Mouse (Mus musculus): ENCODE measurements around the gene Tapbp. TPM values are rescaled to one million over a fixed set of nuclear protein-coding genes. Genes with fewer than 3 reads are reported as not detected.
A peak's percentile ranks its signal among the peaks of the same experiment; 100 is the strongest.

Tapbp gene
- polyA plus RNA-seq, 1 experiment from 2014 or later = 64.3 TPM

DNA sequence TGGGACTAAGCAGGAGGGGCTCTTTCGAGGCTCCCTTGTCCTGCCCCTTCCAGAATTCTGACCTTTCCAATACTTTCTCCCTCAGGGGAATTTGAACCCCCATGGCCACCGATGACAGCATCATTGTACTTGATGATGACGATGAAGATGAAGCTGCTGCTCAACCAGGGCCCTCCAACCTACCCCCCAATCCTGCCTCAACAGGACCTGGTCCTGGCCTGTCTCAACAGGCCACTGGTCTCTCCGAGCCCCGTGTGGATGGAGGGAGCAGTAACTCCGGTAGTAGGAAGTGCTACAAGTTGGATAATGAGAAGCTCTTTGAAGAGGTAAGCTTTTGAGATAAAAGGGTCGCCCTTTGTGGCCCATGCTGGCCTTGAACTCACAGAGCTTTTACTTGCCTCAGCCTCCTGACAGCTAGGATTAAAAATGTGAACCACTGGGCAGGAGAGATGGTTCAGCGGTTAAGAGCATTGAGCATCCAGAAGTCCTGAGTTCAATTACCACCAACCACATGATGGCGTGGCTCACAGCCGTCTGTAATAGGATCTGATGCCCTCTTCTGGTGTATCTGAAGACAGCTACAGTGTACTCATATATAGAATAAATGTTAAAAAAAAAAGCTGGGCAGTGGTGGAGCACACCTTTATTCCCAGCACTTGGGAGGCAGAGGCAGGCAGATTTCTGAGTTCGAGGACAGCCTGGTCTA is 5.2 kb upstream of the Tapbp start:
- H3K4me1 ChIP-seq (ENCODE audit: control insufficient read depth, insufficient read depth, low read length) = peaks cover 13% of the 10 kb centered on the region
- H3K27me3 ChIP-seq (ENCODE audit: control insufficient read depth, insufficient read depth, low read length) = no peaks in the 10 kb centered on the region
- H3K36me3 ChIP-seq (ENCODE audit: control insufficient read depth, insufficient read depth) = peaks cover 33% of the 10 kb centered on the region
- peak overlapping the region; percentile 90 for H3K9ac ChIP-seq (ENCODE audit: low read length)
- 47% methylated on average over 11 of the region's 11 CpGs for WGBS
- H3K9me3 ChIP-seq (replicated peaks; ENCODE audit: control insufficient read depth, low read length) = no peaks in the 10 kb centered on the region
- H3K27ac ChIP-seq (ENCODE audit: low read length) = peak overlapping the region; percentile 89
- peak overlapping the region; percentile 77 for H3K4me3 ChIP-seq (ENCODE audit: low read length)
- peak overlapping the region; percentile 77 for H3K4me2 ChIP-seq (ENCODE audit: low read depth, low read length)
- no peak for ATAC-seq (replicated peaks; ENCODE audit: extremely low read depth, insufficient read depth, low FRiP score)

DNA sequence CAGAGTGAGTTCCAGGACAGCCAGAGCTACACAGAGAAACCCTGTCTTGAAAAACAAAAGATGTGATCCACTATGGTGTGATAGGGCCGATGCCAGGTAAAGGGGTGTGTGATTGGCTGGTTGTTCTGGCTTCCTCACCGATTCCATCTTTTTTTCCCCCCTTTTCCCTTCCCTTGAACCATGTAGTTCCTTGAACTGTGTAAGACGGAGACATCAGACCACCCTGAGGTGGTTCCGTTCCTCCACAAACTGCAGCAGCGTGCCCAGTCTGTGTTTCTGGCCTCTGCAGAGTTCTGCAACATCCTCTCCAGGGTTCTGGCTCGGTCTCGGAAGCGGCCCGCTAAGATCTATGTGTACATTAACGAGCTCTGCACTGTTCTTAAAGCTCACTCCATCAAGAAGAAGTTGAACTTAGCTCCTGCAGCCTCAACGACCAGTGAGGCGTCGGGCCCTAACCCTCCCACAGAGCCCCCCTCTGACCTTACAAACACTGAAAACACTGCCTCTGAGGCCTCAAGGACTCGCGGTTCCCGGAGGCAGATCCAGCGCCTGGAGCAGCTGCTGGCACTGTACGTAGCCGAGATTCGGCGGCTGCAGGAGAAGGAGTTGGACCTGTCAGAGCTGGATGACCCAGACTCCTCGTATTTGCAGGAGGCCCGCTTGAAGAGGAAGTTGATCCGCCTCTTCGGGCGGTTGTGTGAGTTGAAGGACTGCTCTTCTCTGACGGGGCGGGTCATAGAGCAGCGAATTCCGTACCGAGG is 4.5 kb upstream of the Tapbp start:
- Histone ChIP-seq H3K36me3 (ENCODE audit: control insufficient read depth, insufficient read depth) (peaks cover 33% of the 10 kb centered on the region), H3K4me3 (ENCODE audit: low read length) (no peak overlapping the region), H3K4me1 (ENCODE audit: control insufficient read depth, insufficient read depth, low read length) (peaks cover 13% of the 10 kb centered on the region), H3K27ac (ENCODE audit: low read length) (no peak overlapping the region), H3K27me3 (ENCODE audit: control insufficient read depth, insufficient read depth, low read length) (no peaks in the 10 kb centered on the region), H3K9ac (ENCODE audit: low read length) (no peak overlapping the region), H3K9me3 (replicated peaks; ENCODE audit: control insufficient read depth, low read length) (no peaks in the 10 kb centered on the region), H3K4me2 (ENCODE audit: low read depth, low read length) (no peak overlapping the region)
- no peak for ATAC-seq (replicated peaks; ENCODE audit: extremely low read depth, insufficient read depth, low FRiP score)
- WGBS = 87% methylated on average over 31 of the region's 31 CpGs

DNA sequence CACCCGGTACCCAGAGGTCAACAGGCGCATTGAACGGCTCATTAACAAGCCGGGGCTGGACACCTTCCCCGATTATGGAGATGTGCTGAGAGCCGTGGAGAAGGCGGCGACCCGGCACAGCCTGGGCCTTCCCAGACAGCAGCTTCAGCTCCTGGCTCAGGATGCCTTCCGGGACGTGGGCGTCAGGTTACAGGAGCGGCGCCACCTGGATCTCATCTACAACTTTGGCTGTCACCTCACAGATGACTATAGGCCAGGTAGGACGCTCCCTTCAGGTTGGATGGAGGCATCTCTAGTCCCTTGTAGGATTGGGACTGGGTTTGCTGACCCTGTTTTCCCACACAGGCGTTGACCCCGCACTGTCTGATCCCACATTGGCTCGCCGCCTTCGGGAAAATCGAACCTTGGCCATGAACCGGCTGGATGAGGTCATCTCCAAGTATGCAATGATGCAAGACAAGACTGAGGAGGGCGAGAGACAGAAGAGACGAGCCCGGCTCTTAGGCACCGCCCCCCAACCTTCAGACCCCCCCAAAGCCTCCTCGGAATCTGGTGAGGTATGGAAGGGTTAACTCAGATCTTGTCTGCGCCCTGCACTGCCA is 3.8 kb upstream of the Tapbp start:
- Histone ChIP-seq H3K27ac (ENCODE audit: low read length) (no peak overlapping the region), H3K9me3 (replicated peaks; ENCODE audit: control insufficient read depth, low read length) (no peaks in the 10 kb centered on the region), H3K27me3 (ENCODE audit: control insufficient read depth, insufficient read depth, low read length) (no peaks in the 10 kb centered on the region), H3K4me2 (ENCODE audit: low read depth, low read length) (no peak overlapping the region), H3K36me3 (ENCODE audit: control insufficient read depth, insufficient read depth) (peaks cover 33% of the 10 kb centered on the region), H3K4me3 (ENCODE audit: low read length) (no peak overlapping the region), H3K4me1 (ENCODE audit: control insufficient read depth, insufficient read depth, low read length) (peaks cover 18% of the 10 kb centered on the region), H3K9ac (ENCODE audit: low read length) (no peak overlapping the region)
- ATAC-seq (replicated peaks; ENCODE audit: extremely low read depth, insufficient read depth, low FRiP score) = no peak
- WGBS = 86% methylated on average over 28 of the region's 28 CpGs

DNA sequence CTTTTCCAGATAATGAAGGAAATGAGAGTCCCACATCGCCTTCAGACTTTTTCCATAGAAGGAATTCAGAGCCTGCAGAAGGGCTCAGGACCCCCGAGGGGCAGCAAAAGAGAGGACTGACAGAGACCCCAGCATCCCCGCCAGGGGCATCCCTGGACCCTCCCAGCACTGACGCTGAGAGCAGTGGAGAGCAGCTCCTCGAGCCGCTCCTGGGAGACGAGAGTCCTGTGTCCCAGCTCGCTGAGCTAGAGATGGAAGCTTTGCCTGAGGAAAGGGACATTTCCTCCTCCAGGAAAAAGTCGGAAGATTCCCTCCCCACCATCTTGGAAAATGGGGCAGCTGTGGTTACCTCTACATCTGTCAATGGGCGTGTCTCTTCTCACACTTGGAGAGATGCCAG is 2.4 kb upstream of the Tapbp start:
- H3K4me2 ChIP-seq (ENCODE audit: low read depth, low read length) = no peak overlapping the region
- H3K9me3 ChIP-seq (replicated peaks; ENCODE audit: control insufficient read depth, low read length) = no peaks in the 10 kb centered on the region
- ATAC-seq (replicated peaks; ENCODE audit: extremely low read depth, insufficient read depth, low FRiP score) = no peak
- peaks cover 43% of the 10 kb centered on the region for H3K36me3 ChIP-seq (ENCODE audit: control insufficient read depth, insufficient read depth)
- H3K9ac ChIP-seq (ENCODE audit: low read length) = no peak overlapping the region
- H3K27ac ChIP-seq (ENCODE audit: low read length) = no peak overlapping the region
- no peak overlapping the region for H3K4me3 ChIP-seq (ENCODE audit: low read length)
- 86% methylated on average over 10 of the region's 10 CpGs for WGBS
- H3K4me1 ChIP-seq (ENCODE audit: control insufficient read depth, insufficient read depth, low read length) = peaks cover 21% of the 10 kb centered on the region
- no peaks in the 10 kb centered on the region for H3K27me3 ChIP-seq (ENCODE audit: control insufficient read depth, insufficient read depth, low read length)

DNA sequence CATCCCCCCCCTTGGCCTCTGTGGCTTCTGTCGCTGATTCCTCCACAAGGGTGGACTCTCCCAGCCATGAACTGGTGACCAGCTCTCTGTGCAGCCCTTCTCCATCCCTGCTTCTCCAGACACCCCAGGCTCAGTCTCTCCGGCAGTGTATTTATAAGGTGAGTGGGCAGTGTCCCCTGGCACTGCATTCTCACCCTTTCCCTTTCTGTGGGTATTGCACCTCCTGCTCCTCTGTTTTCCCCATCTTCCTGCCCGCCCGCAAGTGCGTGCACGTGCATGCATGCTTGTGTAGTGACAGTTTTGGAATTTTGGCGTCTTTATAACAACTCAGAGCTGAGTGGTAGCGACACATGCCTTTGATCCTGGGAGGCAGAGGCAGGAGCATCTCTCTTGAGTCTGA is 1.8 kb upstream of the Tapbp start:
- Histone ChIP-seq H3K27ac (ENCODE audit: low read length) (no peak overlapping the region), H3K4me3 (ENCODE audit: low read length) (no peak overlapping the region), H3K4me1 (ENCODE audit: control insufficient read depth, insufficient read depth, low read length) (peaks cover 26% of the 10 kb centered on the region), H3K27me3 (ENCODE audit: control insufficient read depth, insufficient read depth, low read length) (no peaks in the 10 kb centered on the region), H3K4me2 (ENCODE audit: low read depth, low read length) (no peak overlapping the region), H3K9ac (ENCODE audit: low read length) (no peak overlapping the region), H3K36me3 (ENCODE audit: control insufficient read depth, insufficient read depth) (peaks cover 43% of the 10 kb centered on the region), H3K9me3 (replicated peaks; ENCODE audit: control insufficient read depth, low read length) (no peaks in the 10 kb centered on the region)
- ATAC-seq (replicated peaks; ENCODE audit: extremely low read depth, insufficient read depth, low FRiP score) = no peak
- 95% methylated on average over 8 of the region's 8 CpGs for WGBS

GRCm38 (mm10) chr17:33914969-33915391 is 719 bp upstream of the Tapbp start:
- H3K4me3 ChIP-seq (ENCODE audit: low read length) = peak overlapping the region; percentile 74
- ATAC-seq (replicated peaks; ENCODE audit: extremely low read depth, insufficient read depth, low FRiP score) = no peak
- no peak overlapping the region for H3K27ac ChIP-seq (ENCODE audit: low read length)
- H3K4me2 ChIP-seq (ENCODE audit: low read depth, low read length) = peak overlapping the region; percentile 66; the same call in 1 of the 2 replicates
- no peaks in the 10 kb centered on the region for H3K27me3 ChIP-seq (ENCODE audit: control insufficient read depth, insufficient read depth, low read length)
- H3K4me1 ChIP-seq (ENCODE audit: control insufficient read depth, insufficient read depth, low read length) = peaks cover 30% of the 10 kb centered on the region
- WGBS = 71% methylated on average over 13 of the region's 13 CpGs
- no peaks in the 10 kb centered on the region for H3K9me3 ChIP-seq (replicated peaks; ENCODE audit: control insufficient read depth, low read length)
- H3K9ac ChIP-seq (ENCODE audit: low read length) = peak overlapping the region; percentile 52; the same call in 1 of the 2 replicates
- H3K36me3 ChIP-seq (ENCODE audit: control insufficient read depth, insufficient read depth) = peaks cover 43% of the 10 kb centered on the region

DNA sequence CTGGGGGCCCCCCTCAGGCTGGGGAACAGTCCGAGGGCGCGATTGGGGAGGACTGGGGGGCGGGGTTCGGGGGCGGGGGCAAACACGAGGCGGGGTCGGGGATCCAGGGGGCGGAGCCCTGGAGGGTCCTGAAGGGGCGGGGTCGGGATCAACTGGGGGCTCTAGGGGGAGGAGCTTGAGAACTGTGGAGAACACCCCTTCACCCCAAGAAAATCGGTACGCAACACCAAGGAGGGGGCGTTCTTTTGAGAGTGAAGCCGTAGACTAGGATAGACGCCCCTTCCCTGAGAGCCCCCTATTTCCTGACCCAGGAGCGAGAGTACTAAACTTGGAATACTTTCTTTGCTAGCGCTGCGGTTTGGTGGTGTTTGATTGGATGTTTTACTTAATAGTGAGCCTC is 595 bp downstream of the Tapbp start:
- H3K9me3 ChIP-seq (replicated peaks; ENCODE audit: control insufficient read depth, low read length) = no peaks in the 10 kb centered on the region
- peak overlapping the region; percentile 82 for H3K27ac ChIP-seq (ENCODE audit: low read length)
- peaks cover 23% of the 10 kb centered on the region for H3K4me1 ChIP-seq (ENCODE audit: control insufficient read depth, insufficient read depth, low read length)
- peak overlapping the region; percentile 74 for H3K4me3 ChIP-seq (ENCODE audit: low read length)
- peak overlapping the region; percentile 71 for H3K9ac ChIP-seq (ENCODE audit: low read length)
- peak overlapping the region; percentile 88 for H3K4me2 ChIP-seq (ENCODE audit: low read depth, low read length)
- H3K27me3 ChIP-seq (ENCODE audit: control insufficient read depth, insufficient read depth, low read length) = no peaks in the 10 kb centered on the region
- H3K36me3 ChIP-seq (ENCODE audit: control insufficient read depth, insufficient read depth) = peaks cover 39% of the 10 kb centered on the region
- ATAC-seq (replicated peaks; ENCODE audit: extremely low read depth, insufficient read depth, low FRiP score) = peak; percentile 2
- WGBS = under 1% methylated on average over 10 of the region's 20 CpGs

DNA sequence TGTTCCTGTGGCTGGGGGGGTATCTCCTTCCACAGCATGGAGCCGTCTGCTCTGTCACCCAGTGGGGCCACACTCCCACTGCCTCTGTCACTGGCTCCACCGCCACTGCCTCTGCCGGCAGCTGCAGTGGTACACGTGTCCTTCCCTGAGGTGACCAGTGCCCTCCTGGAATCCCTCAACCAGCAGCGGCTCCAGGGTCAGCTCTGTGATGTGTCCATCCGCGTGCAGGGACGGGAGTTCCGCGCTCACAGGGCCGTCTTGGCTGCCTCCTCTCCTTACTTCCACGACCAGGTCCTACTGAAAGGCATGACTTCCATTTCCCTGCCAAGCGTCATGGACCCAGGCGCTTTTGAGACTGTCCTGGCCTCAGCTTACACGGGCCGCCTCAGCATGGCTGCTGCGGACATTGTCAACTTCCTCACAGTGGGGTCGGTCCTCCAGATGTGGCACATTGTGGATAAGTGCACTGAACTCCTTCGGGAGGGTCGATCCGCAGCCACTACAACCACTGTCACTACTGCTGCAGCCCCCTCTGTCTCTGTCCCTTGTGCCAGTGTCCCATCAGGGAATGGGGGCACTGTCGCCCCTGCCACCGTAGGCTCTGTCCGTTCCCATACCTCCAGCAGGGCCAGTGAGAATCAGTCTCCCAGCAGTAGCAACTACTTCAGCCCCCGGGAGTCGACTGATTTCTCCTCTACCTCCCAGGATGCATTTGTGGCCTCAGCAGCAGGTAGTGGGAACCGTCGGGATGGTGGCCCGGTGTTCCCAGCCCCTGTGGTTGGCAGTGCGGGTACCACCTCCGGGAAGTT is 1.4 kb downstream of the Tapbp start:
- H3K4me3 ChIP-seq (ENCODE audit: low read length) = peak overlapping the region; percentile 74
- 65% methylated on average over 31 of the region's 31 CpGs for WGBS
- H3K27ac ChIP-seq (ENCODE audit: low read length) = 0 out of 2 replicates have a peak overlapping the region, but pooled peaks have one; percentile 14
- peaks cover 23% of the 10 kb centered on the region for H3K4me1 ChIP-seq (ENCODE audit: control insufficient read depth, insufficient read depth, low read length)
- H3K9ac ChIP-seq (ENCODE audit: low read length) = peak overlapping the region; percentile 71
- H3K27me3 ChIP-seq (ENCODE audit: control insufficient read depth, insufficient read depth, low read length) = no peaks in the 10 kb centered on the region
- ATAC-seq (replicated peaks; ENCODE audit: extremely low read depth, insufficient read depth, low FRiP score) = no peak
- peak overlapping the region; percentile 88 for H3K4me2 ChIP-seq (ENCODE audit: low read depth, low read length)
- no peaks in the 10 kb centered on the region for H3K9me3 ChIP-seq (replicated peaks; ENCODE audit: control insufficient read depth, low read length)
- peaks cover 31% of the 10 kb centered on the region for H3K36me3 ChIP-seq (ENCODE audit: control insufficient read depth, insufficient read depth)

Measured in heart, embryonic 16.5 days (tissue).